Mouse (Mus musculus) stomach, postnatal 0 days (tissue): ENCODE measurements around the gene Zdhhc13. TPM values are rescaled to one million over a fixed set of nuclear protein-coding genes. Genes with fewer than 3 reads are reported as not detected.
A peak's percentile ranks its signal among the peaks of the same experiment; 100 is the strongest.

Experiments
- ATAC-seq: fragments of 200-750 bp; cut with Nextera tagmentation; 2 replicates; pipeline ENCODE4 v1.8.0; 2017; ENCODE audit not compliant: low FRiP score, low TSS enrichment
- DNase-seq: peaks from one replicate; pipeline ENCODE4 v3.0.0-alpha.2; 2016; ENCODE audit warnings: low spot score
- H3K27ac ChIP-seq: fragments of 300-500 bp; sonication (generic); replicated peaks from 2 replicates; pipeline ENCODE4 v1.5.1; 2014; ENCODE audit warnings: mild to moderate bottlenecking, control low read depth
- H3K27me3 ChIP-seq: fragments of 300-500 bp; sonication (generic); 2 replicates; pipeline ENCODE4 v1.6.1; 2014; ENCODE audit warnings: low read length; ENCODE audit not compliant: control insufficient read depth, insufficient read depth
- H3K36me3 ChIP-seq: fragments of 300-500 bp; sonication (generic); 2 replicates; pipeline ENCODE4 v1.6.1; 2014; ENCODE audit warnings: low read length, mixed read lengths; ENCODE audit not compliant: control insufficient read depth, insufficient read depth
- H3K4me1 ChIP-seq: fragments of 300-500 bp; sonication (generic); replicated peaks from 2 replicates; pipeline ENCODE4 v1.6.1; 2014; ENCODE audit warnings: antibody characterized with exemption; ENCODE audit not compliant: control insufficient read depth, insufficient read depth
- H3K4me2 ChIP-seq: fragments of 300-500 bp; sonication (generic); replicated peaks from 2 replicates; pipeline ENCODE4 v1.6.1; 2014; ENCODE audit warnings: low read depth, mild to moderate bottlenecking, control low read depth, moderate library complexity
- H3K4me3 ChIP-seq: fragments of 300-500 bp; sonication (generic); 2 replicates; pipeline ENCODE4 v1.5.1; 2014; ENCODE audit warnings: low read depth, low read length, control low read depth
- H3K9ac ChIP-seq: fragments of 300-500 bp; sonication (generic); 2 replicates; pipeline ENCODE4 v1.6.1; 2014; ENCODE audit warnings: mild to moderate bottlenecking, low read length, control low read depth, mixed read lengths
- H3K9me3 ChIP-seq: fragments of 300-500 bp; sonication (generic); 2 replicates; pipeline ENCODE4 v1.6.1; 2016; ENCODE audit warnings: low read length; ENCODE audit not compliant: control insufficient read depth
- CTCF ChIP-seq: IDR thresholded peaks from 2 replicates; pipeline ENCODE4 v1.5.1; 2016; ENCODE audit warnings: antibody characterized with exemption, low read depth, mild to moderate bottlenecking, moderate library complexity
- EP300 ChIP-seq: optimal IDR thresholded peaks from 2 replicates; pipeline ENCODE3; 2016; ENCODE audit warnings: antibody characterized with exemption
- WGBS: fragments of 180-500 bp; shearing (Covaris S2); extraction: QIAGEN DNeasy Blood & Tissue Kit; methylation state at CpG from one replicate; pipeline ENCODE4 v1.1.7; 2014; 5-methylcytosine and 5-hydroxymethylcytosine counted together
- polyA plus RNA-seq: library from polyadenylated mRNA; unstranded; fragments of >200 nt; fragmentation: Nextera tagmentation; extraction: Ambion mirVana; gene quantifications from 2 replicates; pipeline ENCODE4 v1.2.1, GENCODE M21; 2015

Zdhhc13 gene
- polyA plus RNA-seq, 1 experiment from 2014 or later, result 34.0 TPM

DNA sequence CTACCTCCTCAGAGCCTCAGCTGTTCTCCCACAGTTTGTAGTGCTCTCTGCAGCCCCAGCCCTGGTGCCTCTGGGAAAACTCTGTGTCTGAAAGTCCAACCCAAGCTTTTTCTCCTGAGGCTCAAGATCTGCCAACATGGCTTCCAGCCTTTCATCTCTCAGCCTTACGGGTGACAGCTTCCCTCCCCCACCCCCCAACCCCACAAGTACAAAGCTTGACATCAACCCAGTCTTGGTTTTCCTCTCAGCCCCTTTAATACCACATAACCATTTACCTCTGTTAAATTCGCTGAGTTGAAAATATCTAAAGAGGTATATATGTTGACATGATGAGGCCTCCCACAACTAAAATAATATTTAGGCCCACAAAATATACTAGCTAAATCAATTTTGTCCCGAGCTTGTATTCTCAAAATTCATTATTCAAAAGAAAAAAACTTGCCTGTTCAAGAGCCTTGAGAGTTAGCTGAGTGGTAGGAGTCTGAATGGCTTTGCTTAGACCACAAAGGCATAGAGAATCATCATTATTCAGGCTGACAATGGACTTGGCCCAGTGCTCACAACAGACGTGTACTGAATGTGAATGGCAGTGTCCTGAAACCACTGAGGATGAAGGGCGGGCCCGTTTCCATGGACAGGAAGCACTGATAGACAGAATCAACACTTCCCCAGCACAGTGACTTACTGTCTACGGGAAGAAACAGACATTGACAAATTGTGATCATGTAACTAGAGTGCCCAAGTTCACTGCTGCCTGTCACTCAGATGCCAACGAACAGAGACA lies 10.9 kb upstream of the Zdhhc13 start:
- no peaks in the 10 kb centered on the region for H3K4me1 ChIP-seq
- 63% methylated on average over 8 of the region's 8 CpGs for WGBS
- no peak for ATAC-seq

DNA sequence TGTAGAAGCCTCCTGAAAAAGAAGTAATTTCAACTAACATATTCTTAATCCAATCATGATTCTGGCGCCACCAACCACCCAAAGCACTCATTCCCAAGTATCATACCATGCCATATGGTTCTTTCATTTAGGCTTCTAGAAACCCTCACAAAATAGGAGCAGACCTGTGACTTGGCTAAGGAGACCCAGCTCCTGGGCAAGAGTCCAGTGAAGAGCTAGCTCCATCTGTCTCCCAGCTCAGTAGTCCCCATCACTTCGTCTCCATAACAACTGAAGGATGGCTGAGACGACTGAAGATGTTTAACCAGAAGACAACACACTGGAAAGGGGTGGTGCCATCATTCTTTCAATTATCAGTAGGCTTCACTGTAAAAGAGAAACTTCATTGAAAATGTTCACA lies 9.7 kb upstream of the Zdhhc13 start:
- H3K4me3 ChIP-seq, result no peak overlapping the region
- H3K27ac ChIP-seq, result no peak overlapping the region
- DNase-seq (no peak), ATAC-seq (no peak)
- no peaks in the 10 kb centered on the region for H3K9me3 ChIP-seq
- H3K27me3 ChIP-seq, result no peaks in the 10 kb centered on the region
- no peak overlapping the region for H3K9ac ChIP-seq
- no peak for TF ChIP-seq EP300
- no peak for TF ChIP-seq CTCF
- H3K4me2 ChIP-seq, result no peak overlapping the region
- H3K36me3 ChIP-seq, result no peaks in the 10 kb centered on the region
- H3K4me1 ChIP-seq, result no peaks in the 10 kb centered on the region
- 77% methylated on average over 3 of the region's 3 CpGs for WGBS

More for the DNA sequence above, 10.9 kb upstream of the Zdhhc13 start:
- no peaks in the 10 kb centered on the region for H3K27me3 ChIP-seq
- H3K9ac ChIP-seq, result no peak overlapping the region
- TF ChIP-seq CTCF, result no peak
- TF ChIP-seq EP300, result no peak
- no peak overlapping the region for H3K4me2 ChIP-seq
- no peaks in the 10 kb centered on the region for H3K36me3 ChIP-seq
- no peak for DNase-seq
- H3K4me3 ChIP-seq, result no peak overlapping the region
- H3K9me3 ChIP-seq, result no peaks in the 10 kb centered on the region
- no peak overlapping the region for H3K27ac ChIP-seq

DNA sequence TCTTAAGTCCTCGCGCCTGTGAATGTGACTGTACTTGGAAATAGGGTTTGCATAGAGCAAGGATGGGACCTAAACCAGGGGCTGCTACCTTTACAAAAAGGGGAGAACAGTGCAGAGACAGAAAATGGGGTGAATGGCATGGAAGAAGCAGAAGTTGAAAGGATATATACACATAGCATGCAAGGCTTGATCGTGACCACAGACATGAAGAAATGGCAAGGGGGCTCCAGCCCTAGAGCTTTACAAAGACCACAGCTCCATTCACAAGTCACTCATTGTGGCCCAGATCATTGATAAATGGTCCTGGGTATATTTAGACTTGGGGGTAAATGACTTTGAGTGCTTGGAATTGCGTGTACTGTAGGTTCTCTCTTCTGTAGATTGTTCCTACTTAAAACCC lies 6.4 kb upstream of the Zdhhc13 start:
- no peaks in the 10 kb centered on the region for H3K4me1 ChIP-seq
- no peak for ATAC-seq
- WGBS, result 78% methylated on average over 4 of the region's 4 CpGs
- no peak overlapping the region for H3K9ac ChIP-seq
- H3K27ac ChIP-seq, result no peak overlapping the region
- DNase-seq, result no peak
- H3K27me3 ChIP-seq, result no peaks in the 10 kb centered on the region
- no peak overlapping the region for H3K4me2 ChIP-seq
- no peaks in the 10 kb centered on the region for H3K9me3 ChIP-seq
- H3K36me3 ChIP-seq, result no peaks in the 10 kb centered on the region
- TF ChIP-seq CTCF (no peak), EP300 (no peak)
- no peak overlapping the region for H3K4me3 ChIP-seq

DNA sequence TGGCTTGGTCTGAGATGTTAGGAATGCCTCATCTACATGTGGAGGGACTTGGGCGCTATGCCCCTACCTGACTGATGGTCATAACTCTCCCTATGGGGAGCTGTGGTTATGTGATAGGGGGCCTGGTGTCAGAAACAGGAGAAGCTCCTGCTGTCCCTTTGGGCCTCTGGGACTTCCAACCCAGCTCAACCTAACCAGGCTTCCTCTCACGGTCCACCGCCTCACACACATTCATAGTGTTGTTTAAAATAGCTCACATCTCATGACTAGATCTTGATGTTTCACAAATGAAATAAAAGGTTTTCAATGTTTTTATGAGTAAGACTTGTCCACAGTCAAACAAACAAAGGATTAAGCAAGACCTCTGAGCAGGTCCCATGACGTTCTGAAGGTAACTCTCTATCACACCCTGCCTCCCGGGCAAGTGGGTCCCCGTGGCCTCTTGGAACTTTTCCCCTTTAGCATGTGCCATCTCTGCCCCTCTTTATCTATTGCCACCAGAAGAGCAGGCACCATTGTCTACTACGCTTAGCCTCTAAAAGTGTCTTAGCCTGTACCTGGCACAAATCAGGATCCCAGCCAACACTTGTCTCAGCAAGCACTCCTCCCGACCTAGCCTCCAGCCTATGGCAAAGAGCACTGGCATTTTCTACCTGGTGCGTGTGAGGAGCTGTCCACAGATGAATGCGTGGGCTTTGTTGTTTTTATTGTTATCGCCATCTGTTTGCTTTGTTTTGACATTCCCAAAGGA lies 3.9 kb upstream of the Zdhhc13 start:
- no peaks in the 10 kb centered on the region for H3K4me1 ChIP-seq
- DNase-seq (no peak), ATAC-seq (no peak)
- H3K9ac ChIP-seq, result no peak overlapping the region
- no peaks in the 10 kb centered on the region for H3K36me3 ChIP-seq
- H3K4me2 ChIP-seq, result no peak overlapping the region
- H3K9me3 ChIP-seq, result no peaks in the 10 kb centered on the region
- H3K27me3 ChIP-seq, result no peaks in the 10 kb centered on the region
- TF ChIP-seq EP300, result no peak
- no peak for TF ChIP-seq CTCF
- no peak overlapping the region for H3K4me3 ChIP-seq
- H3K27ac ChIP-seq, result no peak overlapping the region
- WGBS, result 64% methylated on average over 11 of the region's 11 CpGs

DNA sequence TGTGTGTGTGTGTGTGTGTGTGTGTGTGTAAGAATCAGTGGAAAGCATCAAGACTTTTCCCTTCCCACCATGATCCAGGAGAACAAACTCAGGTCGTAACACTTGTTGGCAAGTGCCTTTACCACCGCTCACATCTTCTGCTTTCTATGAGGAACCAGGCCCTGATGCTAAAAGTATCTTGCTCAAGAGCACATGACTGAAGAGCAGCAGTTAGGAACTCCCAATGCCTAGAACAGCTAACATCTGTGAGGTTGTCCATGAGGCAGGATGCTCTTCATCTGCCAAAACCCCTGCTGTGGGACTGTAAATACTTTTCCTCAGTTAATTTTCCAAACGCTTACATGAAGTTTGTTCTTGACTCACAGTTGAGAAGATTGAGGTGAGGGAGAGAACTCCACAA lies 455 bp upstream of the Zdhhc13 start:
- ATAC-seq (no peak), DNase-seq (no peak)
- 0 out of 2 replicates have a peak overlapping the region, but pooled peaks have one; percentile 24 for H3K27ac ChIP-seq
- no peaks in the 10 kb centered on the region for H3K27me3 ChIP-seq
- H3K9me3 ChIP-seq, result no peaks in the 10 kb centered on the region
- peak overlapping the region; percentile 85 for H3K4me2 ChIP-seq
- H3K9ac ChIP-seq, result no peak overlapping the region
- WGBS, result 61% methylated on average over 3 of the region's 3 CpGs
- H3K36me3 ChIP-seq, result no peaks in the 10 kb centered on the region
- H3K4me3 ChIP-seq, result peak overlapping the region; percentile 76
- no peaks in the 10 kb centered on the region for H3K4me1 ChIP-seq
- no peak for TF ChIP-seq EP300
- no peak for TF ChIP-seq CTCF

DNA sequence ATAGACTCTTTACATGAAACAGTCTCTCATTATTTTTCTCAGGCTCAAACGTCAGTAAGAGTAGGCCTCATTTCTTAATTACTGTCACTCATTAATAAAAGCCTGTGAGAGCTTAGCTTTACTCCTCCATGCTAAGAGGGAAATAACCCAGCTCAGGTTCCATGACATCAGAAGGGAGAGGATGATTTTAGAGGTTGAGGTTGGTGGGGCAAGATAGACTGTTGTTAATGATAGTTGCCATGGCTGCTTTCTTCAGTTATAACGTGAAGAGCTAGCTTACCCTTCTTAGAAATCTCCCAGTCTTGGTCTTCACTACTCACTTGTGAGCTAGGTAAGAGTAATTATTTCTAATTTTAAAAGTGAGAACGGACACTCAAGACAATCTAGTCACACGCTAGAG lies 1.3 kb downstream of the Zdhhc13 start:
- WGBS, result 63% methylated on average over 4 of the region's 4 CpGs

More for the DNA sequence above, 1.3 kb downstream of the Zdhhc13 start:
- no peaks in the 10 kb centered on the region for H3K27me3 ChIP-seq
- DNase-seq (no peak), ATAC-seq (no peak)
- H3K36me3 ChIP-seq, result no peaks in the 10 kb centered on the region
- H3K4me3 ChIP-seq, result peak overlapping the region; percentile 18; the same call in 1 of the 2 replicates
- H3K9me3 ChIP-seq, result no peaks in the 10 kb centered on the region
- H3K9ac ChIP-seq, result no peak overlapping the region
- 0 out of 2 replicates have a peak, but pooled peaks cover 2% of the 10 kb centered on the region for H3K4me1 ChIP-seq
- peak overlapping the region; percentile 85 for H3K4me2 ChIP-seq
- no peak for TF ChIP-seq CTCF
- TF ChIP-seq EP300, result no peak
- no peak overlapping the region; the same call in 1 of the 2 replicates for H3K27ac ChIP-seq
